Mouse (Mus musculus) urinary bladder, adult 2 months (tissue): ENCODE results near the gene Oprd1. TPM values are rescaled to one million over a fixed set of nuclear protein-coding genes. Genes with fewer than 3 reads are reported as not detected.

Experiments used
- DNase-seq: peaks from one replicate; pipeline ENCODE4 v3.0.0; 2022; ENCODE audit warnings: low spot score
- polyA plus RNA-seq: library from polyadenylated mRNA; depleted of rRNA; stranded (reverse); fragments of >200 nt; gene quantifications from 2 replicates; pipeline ENCODE4 v1.2.3, GENCODE M21; 2012; rRNA removed

Oprd1 gene
- polyA plus RNA-seq: 1.4 and 1.6 TPM in 2 replicates

DNA sequence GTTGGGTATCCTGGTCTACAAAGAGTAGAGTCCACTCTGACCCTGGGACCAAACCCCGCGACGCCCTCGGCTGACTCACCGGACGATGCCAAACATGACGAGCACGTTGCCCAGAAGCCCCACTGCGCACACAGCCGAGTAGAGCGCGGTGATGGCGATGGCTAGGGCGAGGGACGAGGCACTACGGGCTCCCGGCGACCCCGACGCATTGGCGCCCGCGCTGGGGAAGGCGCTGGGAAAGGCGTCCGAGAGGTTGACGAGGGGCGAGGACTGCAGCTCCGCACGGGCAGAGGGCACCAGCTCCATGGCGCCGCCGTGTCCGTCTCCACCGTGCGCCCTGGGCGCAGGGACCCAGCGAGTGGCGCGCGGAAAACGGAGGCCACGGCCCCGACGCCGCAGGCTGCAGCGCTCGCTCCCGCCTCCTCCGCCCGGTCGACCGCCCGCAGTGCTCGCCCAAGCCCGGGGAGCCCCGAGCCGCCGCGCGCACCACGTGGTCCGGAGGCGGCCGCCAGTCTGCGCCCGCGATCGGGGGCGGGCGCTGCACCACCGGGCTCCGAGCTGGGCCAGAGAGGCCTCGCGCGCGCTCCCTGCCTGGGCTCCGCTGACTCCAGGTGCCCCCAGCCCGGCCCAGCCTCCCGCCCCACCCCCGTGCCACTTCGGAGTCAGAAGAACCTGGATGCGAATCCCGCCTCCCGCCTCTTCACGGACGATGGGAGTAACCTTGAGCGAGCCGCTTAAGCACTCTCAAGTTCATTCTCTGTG, at the start of gene Oprd1:
Oprd1 (minus strand) TSS at position 407 of the 762 bp plus-strand sequence.
- DNase-seq: no peak

DNA sequence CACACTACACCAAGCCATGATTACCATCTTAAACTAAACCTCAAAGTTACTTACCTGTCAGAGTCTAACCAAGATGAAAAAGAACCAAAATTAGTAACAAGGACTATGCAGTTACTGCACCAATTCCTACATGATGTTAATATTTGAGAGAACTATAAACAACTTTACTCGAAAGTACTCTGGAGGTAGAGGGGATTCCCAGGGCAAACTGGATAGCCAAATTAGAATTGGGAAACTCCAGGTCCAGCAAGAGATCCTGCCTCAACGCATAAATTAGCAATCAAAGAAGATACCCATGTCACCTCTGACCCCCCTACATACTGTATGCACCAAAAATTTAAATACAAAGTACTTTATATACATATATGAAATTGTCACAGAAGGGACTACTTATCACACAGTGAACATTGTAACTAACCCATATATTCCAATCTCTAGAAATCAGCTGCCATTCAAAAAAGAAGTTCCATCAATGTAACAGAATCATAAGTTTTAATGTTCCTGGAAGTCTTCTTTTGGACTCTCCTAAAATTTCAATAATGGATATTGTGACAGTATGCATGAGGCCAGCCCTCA, 43.6 kb upstream of the Oprd1 start:
- DNase-seq: no peak

DNA sequence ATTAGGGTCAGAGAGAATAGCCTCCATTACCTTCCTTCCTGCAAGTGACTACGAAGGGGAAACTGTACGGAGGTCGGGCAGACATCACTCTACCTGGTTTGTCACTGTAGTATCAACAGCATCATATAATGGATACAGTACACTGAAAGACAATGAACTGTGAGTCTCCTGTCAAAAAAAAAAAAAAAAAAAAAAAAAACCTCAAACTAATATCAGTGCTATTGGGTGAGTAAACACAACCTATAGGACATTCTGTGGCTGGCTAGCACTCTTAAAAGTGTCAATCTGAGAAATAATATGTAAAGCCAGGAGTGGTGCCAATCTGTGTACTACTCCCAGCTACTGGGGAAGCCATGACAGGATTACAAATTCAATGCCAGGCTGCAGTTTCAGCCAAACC, 38.9 kb upstream of the Oprd1 start:
- DNase-seq: no peak

DNA sequence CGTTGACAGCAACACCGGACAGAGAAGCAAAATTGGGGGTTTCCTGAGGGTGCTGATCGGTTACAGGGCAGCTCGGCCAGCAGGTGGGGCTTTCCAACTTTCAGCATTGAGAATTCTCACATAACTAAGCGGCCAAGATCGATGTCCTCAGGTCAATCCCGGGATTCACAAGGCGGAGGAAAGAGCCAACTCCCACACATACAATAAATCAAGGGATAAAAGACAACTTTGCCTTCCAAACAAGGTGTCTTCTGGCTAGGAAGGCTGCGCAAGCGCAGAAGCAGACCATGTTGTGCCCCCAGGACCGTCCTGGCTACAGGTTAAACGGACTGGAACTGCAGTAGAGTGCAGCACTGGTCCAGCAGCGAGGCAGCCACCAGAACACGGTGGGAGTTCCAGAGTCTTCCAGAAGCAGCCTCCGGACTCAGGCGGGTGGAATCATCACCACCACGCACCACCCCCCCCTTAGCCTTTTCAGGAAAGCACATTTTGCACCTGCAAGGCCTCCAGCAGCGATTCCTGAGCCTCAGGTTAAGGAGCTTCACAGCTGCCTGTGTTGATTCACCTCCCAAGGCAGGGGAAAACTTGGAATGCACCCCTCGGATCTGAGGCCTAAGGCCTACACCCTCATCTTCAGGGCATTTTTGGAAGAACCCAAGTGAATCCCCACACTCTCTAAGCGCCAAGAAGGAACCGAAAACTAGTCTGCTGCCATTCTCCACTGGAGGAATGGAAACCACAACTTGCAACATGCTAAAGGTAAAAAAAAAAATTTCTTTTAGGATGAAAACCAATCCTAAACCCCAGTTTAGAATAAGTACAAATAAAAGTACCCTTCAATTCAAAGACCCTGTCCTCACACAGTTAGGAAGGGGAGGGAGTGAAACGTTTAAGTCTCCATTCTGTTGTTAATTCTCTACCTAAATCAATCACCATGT, 37.7 kb upstream of the Oprd1 start:
- DNase-seq: no peak

DNA sequence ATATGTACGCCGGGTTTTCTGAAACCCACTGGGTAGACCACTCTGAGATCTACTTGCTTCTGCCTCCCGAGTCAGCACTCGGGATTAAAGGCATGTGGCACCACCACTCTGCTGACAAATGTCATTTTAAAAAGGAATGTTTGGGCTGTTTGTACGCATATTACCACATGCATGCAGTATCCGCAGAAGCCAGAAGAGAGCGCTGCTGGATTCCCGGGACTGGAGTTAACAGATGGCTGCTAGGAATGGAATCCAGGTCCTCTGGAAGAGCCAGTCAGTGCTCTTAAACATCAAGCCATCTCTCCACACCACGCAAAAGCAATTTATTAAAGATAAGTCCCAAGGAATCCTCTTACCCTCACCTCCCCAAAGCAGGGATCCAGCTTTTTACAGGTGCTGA, 36.4 kb upstream of the Oprd1 start:
- no peak for DNase-seq

DNA sequence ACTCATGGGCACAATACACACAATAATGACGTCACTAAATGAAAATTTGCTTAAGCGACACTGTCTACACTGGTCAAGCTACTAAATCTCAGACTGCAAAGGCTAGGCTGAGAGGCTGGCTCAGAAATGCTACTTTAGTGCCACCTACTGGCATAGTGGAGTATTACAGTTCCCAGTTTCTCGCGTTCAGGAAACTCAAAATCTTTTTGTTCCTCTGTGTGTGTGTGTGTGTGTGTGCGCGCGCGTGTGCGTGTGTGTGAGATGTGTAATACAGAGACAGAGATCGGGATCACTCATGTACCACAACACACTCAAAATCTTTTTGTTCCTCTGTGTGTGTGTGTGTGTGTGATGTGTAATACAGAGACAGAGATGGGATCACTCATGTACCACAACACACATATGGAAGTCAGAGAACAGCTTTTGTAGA, 34.4 kb upstream of the Oprd1 start:
- DNase-seq: no peak

DNA sequence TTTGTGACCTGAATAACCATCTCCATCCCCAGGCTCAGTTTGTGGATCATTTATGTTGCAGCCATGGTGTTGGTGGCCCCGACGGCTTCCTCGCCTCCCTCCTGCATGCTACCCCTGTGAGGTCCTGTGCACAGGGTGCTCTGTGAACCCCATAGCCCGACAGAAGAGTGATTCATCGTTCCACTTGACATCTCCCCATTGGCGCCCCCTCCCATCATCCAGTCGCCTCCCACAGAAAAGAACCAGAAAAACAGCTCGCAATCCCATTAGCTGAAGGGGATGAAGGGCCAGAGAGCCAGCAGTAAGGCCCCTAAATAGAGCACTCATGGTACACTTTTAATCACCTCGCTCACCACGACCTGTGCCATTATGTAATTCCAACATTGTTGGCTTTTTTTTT, 32.2 kb upstream of the Oprd1 start:
- DNase-seq: no peak

DNA sequence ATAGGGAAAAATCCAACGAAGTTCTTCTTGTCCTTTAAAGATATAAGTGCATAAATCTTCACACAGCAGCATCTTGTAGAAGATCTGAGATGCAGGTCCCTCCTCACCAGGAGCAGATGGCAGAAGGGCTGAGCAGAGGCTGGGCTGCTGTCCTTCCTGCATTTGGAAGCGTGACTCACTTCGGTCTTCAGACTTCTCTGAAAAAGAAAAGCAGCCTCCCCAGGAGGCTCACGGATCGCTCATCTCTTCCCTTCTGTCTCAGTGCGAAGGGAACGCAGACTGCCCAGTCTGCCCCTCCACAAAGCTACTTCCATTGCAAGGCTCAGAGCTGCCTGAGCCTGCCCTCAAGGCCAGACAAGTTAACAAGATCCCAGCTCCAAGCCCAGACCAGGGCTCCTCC, 26.6 kb upstream of the Oprd1 start:
- DNase-seq: no peak

DNA sequence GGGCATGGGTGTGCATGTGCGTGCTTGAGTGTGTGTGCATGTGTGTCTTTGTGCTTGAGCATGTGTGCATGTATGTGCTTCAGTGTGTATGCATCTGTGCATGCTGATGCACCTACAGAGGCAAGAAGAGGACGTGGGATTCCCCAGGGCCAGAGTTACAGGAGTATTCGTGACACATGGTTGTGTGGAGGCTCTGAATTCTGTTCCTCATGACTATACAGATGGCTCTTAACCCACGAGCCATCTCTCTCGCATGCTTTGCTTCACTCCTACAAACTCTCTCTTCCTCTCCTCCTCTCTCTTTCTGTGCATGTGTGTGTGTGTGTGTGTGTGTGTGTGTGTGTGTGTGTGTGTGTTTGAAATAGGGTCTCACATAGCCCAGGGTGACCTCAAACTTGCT, 25.5 kb upstream of the Oprd1 start:
- DNase-seq: no peak

DNA sequence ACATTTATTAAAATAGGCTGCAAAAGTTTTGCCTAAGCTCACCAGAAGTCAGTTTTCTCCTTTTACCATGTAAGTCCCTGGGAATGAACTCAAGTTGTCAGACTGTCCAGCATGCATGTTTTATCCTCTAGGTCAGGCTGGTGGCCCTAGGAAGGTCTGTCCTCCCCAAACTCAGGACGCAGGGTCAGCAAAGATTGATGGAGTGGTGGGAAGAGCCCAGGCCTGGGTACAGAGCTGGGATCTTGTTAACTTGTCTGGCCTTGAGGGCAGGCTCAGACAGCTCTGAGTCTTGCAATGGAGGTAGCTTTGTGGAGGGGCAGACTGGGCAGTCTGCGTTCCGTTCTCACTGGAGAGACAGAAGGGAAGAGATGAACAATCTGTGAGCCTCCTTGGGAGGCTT, 25.0 kb upstream of the Oprd1 start:
- DNase-seq: no peak

DNA sequence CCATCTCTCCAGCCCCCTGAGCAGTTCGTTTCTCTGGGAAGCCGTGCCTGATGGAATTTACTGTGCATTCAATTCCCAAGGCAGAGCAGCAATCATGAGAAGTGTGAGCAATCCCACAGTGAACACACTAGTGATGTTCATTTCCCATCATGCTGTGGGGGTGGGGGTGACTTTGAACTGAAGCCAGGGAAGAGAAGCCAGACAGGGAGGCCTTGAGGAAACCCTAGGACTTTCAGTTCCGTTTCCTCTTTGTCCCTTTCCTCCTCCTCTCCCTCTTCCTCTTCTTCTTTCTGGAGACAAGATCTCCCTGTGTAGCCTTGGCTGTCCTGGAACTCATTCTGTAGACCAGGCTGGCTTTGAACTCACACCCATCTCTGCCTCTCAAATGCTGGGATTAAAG, 23.1 kb upstream of the Oprd1 start:
- DNase-seq: no peak

DNA sequence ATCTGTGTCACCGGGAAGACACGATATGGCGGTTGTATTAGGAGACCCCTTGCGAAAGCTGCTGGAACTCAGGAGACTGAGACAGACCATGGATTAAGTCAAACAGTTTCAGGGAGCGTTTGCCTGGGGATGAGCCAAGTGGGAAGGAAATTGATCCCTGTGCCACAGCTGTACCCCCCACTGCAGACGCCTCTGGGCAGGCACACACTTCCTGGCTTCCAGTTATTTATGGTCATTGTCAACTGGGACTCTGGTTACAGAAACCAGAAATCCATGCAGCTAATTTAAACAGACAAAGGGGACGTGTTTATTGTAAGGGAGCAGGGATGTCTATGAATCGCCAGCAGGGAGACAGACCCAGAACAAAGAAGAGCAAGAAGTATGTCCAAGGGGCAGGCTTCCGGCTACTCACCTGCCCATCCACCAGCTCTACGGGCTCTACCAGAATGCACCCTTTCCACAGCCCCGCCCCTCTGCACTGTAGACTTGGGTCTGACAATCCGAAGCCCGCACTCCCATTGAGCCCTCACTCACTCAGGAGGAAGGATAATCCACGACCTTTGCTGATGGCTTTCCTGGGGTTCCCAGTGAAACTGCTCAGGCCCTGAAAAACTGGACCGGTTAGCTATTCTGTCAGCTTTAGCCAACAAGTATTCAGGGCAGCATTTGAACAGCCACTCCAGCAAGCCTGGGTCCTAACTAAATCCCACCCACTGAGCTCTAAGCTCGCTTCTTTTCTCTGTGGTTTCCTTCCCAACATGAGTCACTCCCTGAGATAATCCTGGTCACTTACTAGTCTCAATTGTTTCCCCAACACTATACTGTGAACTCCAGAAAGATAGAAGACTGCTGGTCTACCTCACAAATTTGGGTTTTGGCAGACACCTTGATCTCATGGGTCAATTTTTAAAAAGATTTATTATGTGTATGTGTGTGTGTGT, 22.3 kb upstream of the Oprd1 start:
- DNase-seq: no peak

DNA sequence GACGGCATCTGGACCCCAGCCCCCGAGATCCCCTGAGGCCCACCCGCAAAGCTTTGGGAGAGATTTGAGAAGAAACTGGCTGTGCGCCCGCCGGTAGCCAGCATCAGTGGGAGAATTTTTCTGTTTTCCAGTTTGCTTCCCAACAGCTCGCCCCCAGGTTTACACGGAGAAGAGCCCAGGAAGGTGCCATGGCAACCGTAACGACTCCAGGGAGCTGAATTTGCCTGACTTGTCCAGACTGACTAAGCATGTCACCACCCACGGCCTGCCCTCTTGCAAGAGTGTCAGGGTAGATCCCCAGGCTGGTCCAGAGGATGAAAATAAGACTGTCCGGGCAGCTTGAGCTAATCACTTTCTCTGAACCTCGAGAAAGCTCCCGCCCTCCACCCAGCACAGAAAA, 21.4 kb upstream of the Oprd1 start:
- DNase-seq: no peak

DNA sequence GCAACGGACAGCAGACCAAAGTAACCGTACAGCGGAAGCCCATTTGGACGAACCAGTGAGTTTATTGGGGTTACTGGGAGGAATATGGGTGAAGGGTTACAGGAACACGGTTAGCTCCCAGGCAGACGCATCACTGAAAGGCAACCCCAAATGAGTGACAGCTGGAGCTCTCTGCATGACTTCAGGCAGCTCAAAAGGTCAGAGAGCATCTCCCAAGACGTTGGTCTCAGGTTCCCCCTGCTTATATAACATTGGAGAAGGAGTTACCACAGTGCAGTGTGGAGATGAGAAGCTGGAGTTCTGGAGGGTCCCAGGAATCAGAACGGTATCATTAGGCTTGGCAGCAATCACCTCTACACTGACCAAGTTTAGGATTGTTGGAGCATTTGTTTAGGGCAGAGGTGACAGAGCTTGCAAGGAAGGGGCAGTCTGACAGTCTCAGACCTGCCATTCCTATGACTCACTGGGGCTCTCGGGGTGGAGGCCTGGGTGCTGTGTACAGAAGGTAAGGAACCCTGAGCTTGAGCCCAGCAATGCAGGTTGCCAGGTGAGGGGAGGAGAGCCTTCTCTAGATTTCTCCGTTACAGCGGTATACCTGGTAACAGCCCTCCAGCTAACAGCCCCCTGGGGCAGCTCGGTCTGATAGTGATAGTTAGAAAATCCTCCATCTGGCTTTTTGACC, 12.8 kb upstream of the Oprd1 start:
- DNase-seq: no peak

DNA sequence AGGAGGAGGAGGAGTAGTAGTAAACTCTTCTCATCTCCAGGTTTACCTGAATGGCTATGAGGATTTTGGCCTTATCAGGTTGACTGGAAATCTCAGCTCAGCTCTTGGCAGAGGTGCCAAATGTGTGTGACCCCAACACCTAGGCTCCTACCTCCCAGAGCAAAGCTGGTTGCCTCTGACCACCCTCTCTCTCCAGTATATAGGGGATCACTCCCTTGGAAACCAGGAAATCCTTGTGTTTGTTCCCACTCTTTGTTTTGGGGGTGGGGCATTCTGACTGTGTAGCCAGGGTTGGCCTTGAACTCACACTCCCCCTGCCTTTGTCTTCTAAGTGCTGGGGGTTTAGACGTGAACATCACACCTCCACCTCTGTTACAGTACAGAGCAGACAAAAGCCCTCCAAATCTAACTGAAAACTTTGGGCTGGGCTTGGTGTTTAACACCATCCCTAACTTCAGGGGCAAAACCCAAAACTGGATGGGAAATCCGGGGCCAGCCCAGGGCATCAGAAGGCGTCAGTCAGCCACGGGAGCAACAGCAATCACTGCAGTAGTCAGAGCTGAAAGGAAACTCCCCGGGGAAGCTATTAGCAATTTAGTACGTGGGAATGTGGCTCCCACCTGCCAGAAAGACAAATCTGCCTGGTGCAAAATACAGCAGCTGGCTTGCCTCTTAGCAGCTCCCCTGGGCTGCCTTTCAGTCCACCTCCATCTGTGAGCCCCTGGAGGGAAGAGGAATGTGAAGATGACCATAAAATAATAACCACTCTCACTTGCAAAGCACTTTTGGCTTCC, 10.8 kb upstream of the Oprd1 start:
- DNase-seq: no peak

DNA sequence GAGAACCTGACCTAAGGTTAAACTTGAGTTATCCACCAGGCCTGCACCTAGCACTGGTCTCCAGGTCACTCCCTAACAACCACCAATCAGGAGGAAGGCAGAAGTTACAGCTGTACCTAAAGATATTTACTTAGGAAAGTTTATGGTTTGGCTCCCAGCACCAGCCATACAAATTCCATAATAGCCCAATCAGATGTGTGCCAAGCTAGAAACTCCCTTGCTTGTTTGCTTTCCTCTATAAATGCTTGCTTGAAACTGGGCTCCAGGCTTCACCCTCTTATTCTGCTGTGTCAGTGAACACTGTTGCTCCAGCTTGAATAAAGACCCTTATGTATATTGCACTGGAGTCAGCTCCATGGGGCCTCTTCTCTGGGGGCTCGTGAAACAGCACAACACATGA, 7.4 kb upstream of the Oprd1 start:
- no peak for DNase-seq

DNA sequence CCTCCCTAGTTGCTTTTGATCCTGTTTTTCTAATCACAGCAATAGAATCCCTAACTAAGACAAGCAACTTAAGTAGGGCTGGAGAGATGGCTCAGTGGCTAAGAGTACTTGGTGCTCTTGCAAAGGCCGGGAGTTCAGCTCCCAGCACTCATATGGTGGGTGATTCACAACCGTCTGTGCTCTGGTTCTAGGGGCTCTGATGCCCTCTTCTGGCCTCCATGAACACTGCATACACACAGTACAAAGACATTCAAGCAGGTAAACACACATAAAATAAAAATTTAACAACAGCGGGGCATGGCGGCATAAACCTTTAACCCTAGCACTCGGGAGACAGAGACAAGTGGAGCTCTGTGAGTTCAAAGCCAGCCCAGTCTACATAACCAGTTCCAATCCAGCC, 1.9 kb upstream of the Oprd1 start:
- DNase-seq: no peak

DNA sequence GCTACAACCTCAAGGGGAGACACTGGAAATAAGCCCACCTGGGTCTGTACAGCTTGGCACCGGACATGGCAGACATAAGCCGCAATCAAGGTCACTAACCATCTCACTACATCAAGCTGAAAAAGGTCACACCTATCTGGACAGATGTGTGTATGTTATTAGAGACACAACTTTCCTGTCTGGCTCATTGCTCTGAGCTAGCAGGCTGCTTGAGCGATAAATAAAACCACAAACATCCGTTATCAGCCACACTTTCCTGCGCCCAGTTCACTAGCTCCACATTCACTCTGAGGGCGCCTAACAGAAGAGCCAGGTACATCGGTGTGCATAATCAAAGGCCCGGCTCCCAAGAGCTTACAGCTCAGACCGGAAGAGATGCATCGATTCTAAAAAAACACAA, 806 bp upstream of the Oprd1 start:
- DNase-seq: no peak

DNA sequence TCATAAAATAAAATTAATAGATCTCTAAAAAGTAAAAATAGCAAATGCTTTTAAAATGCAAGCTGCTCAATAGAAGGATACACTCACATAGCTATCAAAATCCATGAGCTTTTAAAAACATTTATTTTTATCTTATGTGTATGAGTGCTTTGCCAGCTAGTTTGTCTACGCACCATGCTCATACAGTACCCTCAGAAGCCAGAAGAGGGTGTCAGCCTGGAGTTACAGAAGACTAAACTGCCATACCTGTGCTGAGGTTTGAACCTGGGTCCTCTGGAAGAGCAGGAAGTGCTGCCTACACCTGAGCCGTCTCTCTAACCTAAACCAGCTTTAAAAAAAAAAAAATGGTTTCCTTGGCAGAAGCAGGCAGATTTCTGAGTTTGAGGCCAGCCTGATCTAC, 5.6 kb downstream of the Oprd1 start:
- DNase-seq: no peak

DNA sequence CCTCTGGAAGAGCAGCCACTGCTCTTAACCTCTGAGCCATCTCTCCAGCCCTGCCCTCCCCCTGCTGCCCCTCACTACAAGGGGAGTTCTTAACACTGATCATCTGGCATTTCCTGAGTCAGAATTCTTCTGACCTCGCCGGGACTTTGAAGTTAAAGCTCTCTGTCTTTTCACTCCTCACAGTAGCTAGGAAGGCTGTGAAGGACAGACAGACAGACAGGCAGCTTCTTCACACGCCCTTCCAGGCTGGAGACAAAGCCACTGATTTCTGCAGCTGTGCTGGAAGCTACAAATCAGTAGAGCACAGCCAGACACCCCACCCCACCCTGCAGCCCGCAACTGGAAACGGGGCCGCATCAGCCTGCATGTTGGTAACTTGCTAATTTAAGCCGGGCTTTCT, 7.3 kb downstream of the Oprd1 start:
- no peak for DNase-seq
